Mouse (Mus musculus): ENCODE measurements around the gene Mus81. TPM values are rescaled to one million over a fixed set of nuclear protein-coding genes. Genes with fewer than 3 reads are reported as not detected.

Gene Mus81
- total and polyA plus RNA-seq, 2 experiments from 2014 or later, result 32.6 to 54.8 TPM

- DNase-seq, result no peak
These were observed 1.4 kb downstream of the Mus81 start for GRCm38 (mm10) chr19:5486771-5487170.

GRCm38 (mm10) chr19:5486286-5486685 lies 1.9 kb downstream of the Mus81 start:
- Histone ChIP-seq H3K4me3 (ENCODE audit: low read depth, low read length) (no peak overlapping the region), H3K27ac (ENCODE audit: low read depth, low read length) (no peak overlapping the region), H3K9ac (no peak overlapping the region), H3K4me2 (ENCODE audit: low read depth) (no peak overlapping the region), H3K4me1 (ENCODE audit: insufficient read depth) (0 out of 2 replicates have a peak, but pooled peaks cover 3% of the 10 kb centered on the region), H3K27me3 (ENCODE audit: insufficient read depth, low read length) (no peaks in the 10 kb centered on the region), H3K9me3 (ENCODE audit: low read length) (no peaks in the 10 kb centered on the region), H3K36me3 (ENCODE audit: insufficient read depth) (peaks cover 50% of the 10 kb centered on the region)
- WGBS, result 91% methylated on average over 8 of the region's 8 CpGs
- DNase-seq (no peak), ATAC-seq (no peak)
- no peak for TF ChIP-seq CTCF (IDR thresholded peaks at IDR 0.05; ENCODE audit: low read depth)

More at GRCm38 (mm10) chr19:5486771-5487170, 1.4 kb downstream of the Mus81 start:
- 0 out of 2 replicates have a peak, but pooled peaks cover 3% of the 10 kb centered on the region for H3K4me1 ChIP-seq (ENCODE audit: insufficient read depth)
- H3K4me3 ChIP-seq (ENCODE audit: low read depth, low read length), result no peak overlapping the region
- H3K9me3 ChIP-seq (ENCODE audit: low read length), result no peaks in the 10 kb centered on the region
- WGBS, result 90% methylated on average over 4 of the region's 4 CpGs
- no peak for ATAC-seq
- no peak overlapping the region; the same call in 1 of the 2 replicates for H3K4me2 ChIP-seq (ENCODE audit: low read depth)
- no peaks in the 10 kb centered on the region for H3K27me3 ChIP-seq (ENCODE audit: insufficient read depth, low read length)
- no peak overlapping the region for H3K9ac ChIP-seq
- H3K27ac ChIP-seq (ENCODE audit: low read depth, low read length), result no peak overlapping the region
- no peak for TF ChIP-seq CTCF (IDR thresholded peaks at IDR 0.05; ENCODE audit: low read depth)
- peaks cover 45% of the 10 kb centered on the region for H3K36me3 ChIP-seq (ENCODE audit: insufficient read depth)

GRCm38 (mm10) chr19:5485821-5486220 lies 2.4 kb downstream of the Mus81 start:
- Histone ChIP-seq H3K9me3 (ENCODE audit: low read length) (no peaks in the 10 kb centered on the region), H3K27ac (ENCODE audit: low read depth, low read length) (no peak overlapping the region), H3K27me3 (ENCODE audit: insufficient read depth, low read length) (no peaks in the 10 kb centered on the region), H3K4me1 (ENCODE audit: insufficient read depth) (0 out of 2 replicates have a peak, but pooled peaks cover 3% of the 10 kb centered on the region), H3K4me3 (ENCODE audit: low read depth, low read length) (no peak overlapping the region), H3K36me3 (ENCODE audit: insufficient read depth) (peaks cover 54% of the 10 kb centered on the region), H3K4me2 (ENCODE audit: low read depth) (no peak overlapping the region), H3K9ac (no peak overlapping the region)
- DNase-seq (no peak), ATAC-seq (no peak)
- no peak for TF ChIP-seq CTCF (IDR thresholded peaks at IDR 0.05; ENCODE audit: low read depth)
- WGBS, result 96% methylated on average over 7 of the region's 7 CpGs

GRCm38 (mm10) chr19:5485371-5485770 lies 2.8 kb downstream of the Mus81 start:
- no peak overlapping the region for H3K9ac ChIP-seq
- DNase-seq (no peak), ATAC-seq (no peak)
- no peak overlapping the region for H3K4me2 ChIP-seq (ENCODE audit: low read depth)
- no peaks in the 10 kb centered on the region for H3K9me3 ChIP-seq (ENCODE audit: low read length)
- TF ChIP-seq CTCF (IDR thresholded peaks at IDR 0.05; ENCODE audit: low read depth), result no peak
- H3K27me3 ChIP-seq (ENCODE audit: insufficient read depth, low read length), result no peaks in the 10 kb centered on the region
- WGBS, result 96% methylated on average over 8 of the region's 8 CpGs
- H3K4me3 ChIP-seq (ENCODE audit: low read depth, low read length), result no peak overlapping the region
- no peak overlapping the region for H3K27ac ChIP-seq (ENCODE audit: low read depth, low read length)
- H3K36me3 ChIP-seq (ENCODE audit: insufficient read depth), result peaks cover 56% of the 10 kb centered on the region
- 0 out of 2 replicates have a peak, but pooled peaks cover 3% of the 10 kb centered on the region for H3K4me1 ChIP-seq (ENCODE audit: insufficient read depth)

- H3K4me1 ChIP-seq (ENCODE audit: insufficient read depth), result 0 out of 2 replicates have a peak, but pooled peaks cover 3% of the 10 kb centered on the region
- DNase-seq (no peak), ATAC-seq (no peak)
- H3K9me3 ChIP-seq (ENCODE audit: low read length), result no peaks in the 10 kb centered on the region
- H3K27ac ChIP-seq (ENCODE audit: low read depth, low read length), result no peak overlapping the region
- H3K4me2 ChIP-seq (ENCODE audit: low read depth), result no peak overlapping the region
- no peak for TF ChIP-seq CTCF (IDR thresholded peaks at IDR 0.05; ENCODE audit: low read depth)
- H3K36me3 ChIP-seq (ENCODE audit: insufficient read depth), result peaks cover 62% of the 10 kb centered on the region
- H3K4me3 ChIP-seq (ENCODE audit: low read depth, low read length), result no peak overlapping the region
- 91% methylated on average over 5 of the region's 5 CpGs for WGBS
- H3K9ac ChIP-seq, result no peak overlapping the region
- H3K27me3 ChIP-seq (ENCODE audit: insufficient read depth, low read length), result no peaks in the 10 kb centered on the region
These were observed 3.7 kb downstream of the Mus81 start for GRCm38 (mm10) chr19:5484496-5484895.

- no peak overlapping the region for H3K9ac ChIP-seq
- H3K4me1 ChIP-seq (ENCODE audit: insufficient read depth), result no peaks in the 10 kb centered on the region
- H3K27ac ChIP-seq (ENCODE audit: low read depth, low read length), result no peak overlapping the region
- ATAC-seq (no peak), DNase-seq (no peak)
- H3K4me2 ChIP-seq (ENCODE audit: low read depth), result no peak overlapping the region
- 94% methylated on average over 19 of the region's 19 CpGs for WGBS
- no peaks in the 10 kb centered on the region for H3K27me3 ChIP-seq (ENCODE audit: insufficient read depth, low read length)
- no peak for TF ChIP-seq CTCF (IDR thresholded peaks at IDR 0.05; ENCODE audit: low read depth)
- no peaks in the 10 kb centered on the region for H3K9me3 ChIP-seq (ENCODE audit: low read length)
- no peak overlapping the region for H3K4me3 ChIP-seq (ENCODE audit: low read depth, low read length)
- peaks cover 69% of the 10 kb centered on the region for H3K36me3 ChIP-seq (ENCODE audit: insufficient read depth)
These were observed 4.5 kb downstream of the Mus81 start for GRCm38 (mm10) chr19:5483386-5484359.

GRCm38 (mm10) chr19:5481398-5481797 lies 6.8 kb downstream of the Mus81 start:
- Histone ChIP-seq H3K9ac (no peak overlapping the region), H3K4me1 (ENCODE audit: insufficient read depth) (no peaks in the 10 kb centered on the region), H3K27ac (ENCODE audit: low read depth, low read length) (no peak overlapping the region), H3K36me3 (ENCODE audit: insufficient read depth) (peaks cover 70% of the 10 kb centered on the region), H3K4me3 (ENCODE audit: low read depth, low read length) (no peak overlapping the region), H3K27me3 (ENCODE audit: insufficient read depth, low read length) (no peaks in the 10 kb centered on the region), H3K4me2 (ENCODE audit: low read depth) (no peak overlapping the region), H3K9me3 (ENCODE audit: low read length) (no peaks in the 10 kb centered on the region)
- 94% methylated on average over 10 of the region's 10 CpGs for WGBS
- no peak for TF ChIP-seq CTCF (IDR thresholded peaks at IDR 0.05; ENCODE audit: low read depth)
- no peak for ATAC-seq
- no peak for DNase-seq

Data from forebrain, postnatal 0 days (tissue).